Mouse (Mus musculus): ENCODE results near the gene Brms1. TPM values are rescaled to one million over a fixed set of nuclear protein-coding genes. Genes with fewer than 3 reads are reported as not detected.

Brms1 gene
- polyA plus RNA-seq, 1 experiment from 2014 or later = 30.7 TPM

- Histone ChIP-seq H3K27me3 (peaks cover 17% of the 10 kb centered on the region), H3K9me3 (no peaks in the 10 kb centered on the region), H3K4me2 (peak overlapping the region; percentile 83), H3K9ac (no peak overlapping the region), H3K4me1 (replicated peaks) (peaks cover 41% of the 10 kb centered on the region), H3K27ac (replicated peaks) (no peak overlapping the region), H3K4me3 (peak overlapping the region; percentile 6; the same call in 1 of the 2 replicates), H3K36me3 (no peaks in the 10 kb centered on the region)
- no peak for ATAC-seq (ENCODE audit: low FRiP score, low read depth)
- WGBS = 82% methylated on average over 5 of the region's 5 CpGs
Measured at GRCm38 (mm10) chr19:5069486-5069885, 28.3 kb downstream of the Brms1 start.

GRCm38 (mm10) chr19:5069978-5070377 lies 28.8 kb downstream of the Brms1 start:
- peak overlapping the region; percentile 83 for H3K4me2 ChIP-seq
- H3K9ac ChIP-seq = no peak overlapping the region
- ATAC-seq (ENCODE audit: low FRiP score, low read depth) = no peak
- no peaks in the 10 kb centered on the region for H3K9me3 ChIP-seq
- H3K27ac ChIP-seq (replicated peaks) = no peak overlapping the region
- H3K36me3 ChIP-seq = no peaks in the 10 kb centered on the region
- peaks cover 21% of the 10 kb centered on the region for H3K27me3 ChIP-seq
- H3K4me3 ChIP-seq = peak overlapping the region; percentile 6; the same call in 1 of the 2 replicates
- 83% methylated on average over 7 of the region's 7 CpGs for WGBS
- peaks cover 41% of the 10 kb centered on the region for H3K4me1 ChIP-seq (replicated peaks)

GRCm38 (mm10) chr19:5071077-5071476 lies 29.9 kb downstream of the Brms1 start:
- peaks cover 21% of the 10 kb centered on the region for H3K27me3 ChIP-seq
- ATAC-seq (ENCODE audit: low FRiP score, low read depth) = no peak
- H3K27ac ChIP-seq (replicated peaks) = peak overlapping the region; percentile 47; the same call in 1 of the 2 replicates
- WGBS = 9% methylated on average over 11 of the region's 11 CpGs
- peak overlapping the region; percentile 44 for H3K4me3 ChIP-seq
- peaks cover 41% of the 10 kb centered on the region for H3K4me1 ChIP-seq (replicated peaks)
- no peaks in the 10 kb centered on the region for H3K36me3 ChIP-seq
- H3K9ac ChIP-seq = peak overlapping the region; percentile 39
- H3K9me3 ChIP-seq = no peaks in the 10 kb centered on the region
- H3K4me2 ChIP-seq = peak overlapping the region; percentile 83

- under 1% methylated on average over 39 of the region's 40 CpGs for WGBS
- peak; percentile 83 for ATAC-seq (ENCODE audit: low FRiP score, low read depth)
- Histone ChIP-seq H3K9me3 (no peaks in the 10 kb centered on the region), H3K27me3 (peaks cover 18% of the 10 kb centered on the region), H3K36me3 (no peaks in the 10 kb centered on the region), H3K4me2 (peak overlapping the region; percentile 83), H3K4me1 (replicated peaks) (peaks cover 41% of the 10 kb centered on the region), H3K4me3 (peak overlapping the region; percentile 44), H3K9ac (peak overlapping the region; percentile 39), H3K27ac (replicated peaks) (peak overlapping the region; percentile 47; the same call in 1 of the 2 replicates)
Measured at GRCm38 (mm10) chr19:5071545-5072369, 30.6 kb downstream of the Brms1 start.

GRCm38 (mm10) chr19:5072389-5073019 lies 31.4 kb downstream of the Brms1 start:
- Histone ChIP-seq H3K9ac (peak overlapping the region; percentile 39; the same call in 1 of the 2 replicates), H3K9me3 (no peaks in the 10 kb centered on the region), H3K27me3 (peaks cover 13% of the 10 kb centered on the region), H3K4me1 (replicated peaks) (peaks cover 38% of the 10 kb centered on the region), H3K27ac (replicated peaks) (0 out of 2 replicates have a peak overlapping the region, but pooled peaks have one; percentile 0), H3K4me3 (peak overlapping the region; percentile 44), H3K36me3 (no peaks in the 10 kb centered on the region), H3K4me2 (peak overlapping the region; percentile 83)
- WGBS = 2% methylated on average over 20 of the region's 20 CpGs
- ATAC-seq (ENCODE audit: low FRiP score, low read depth) = peak; percentile 5; the same call in 1 of the 2 replicates

- WGBS = 2% methylated on average over 15 of the region's 15 CpGs
- no peak for ATAC-seq (ENCODE audit: low FRiP score, low read depth)
- Histone ChIP-seq H3K9me3 (no peaks in the 10 kb centered on the region), H3K36me3 (no peaks in the 10 kb centered on the region), H3K4me3 (peak overlapping the region; percentile 44), H3K4me2 (peak overlapping the region; percentile 83), H3K4me1 (replicated peaks) (peaks cover 32% of the 10 kb centered on the region), H3K9ac (no peak overlapping the region), H3K27ac (replicated peaks) (0 out of 2 replicates have a peak overlapping the region, but pooled peaks have one; percentile 0), H3K27me3 (peaks cover 13% of the 10 kb centered on the region)
Measured at GRCm38 (mm10) chr19:5073028-5073427, 31.9 kb downstream of the Brms1 start.

GRCm38 (mm10) chr19:5073518-5073917 lies 32.4 kb downstream of the Brms1 start:
- H3K9me3 ChIP-seq = no peaks in the 10 kb centered on the region
- H3K27ac ChIP-seq (replicated peaks) = no peak overlapping the region
- no peak overlapping the region for H3K9ac ChIP-seq
- 49% methylated on average over 5 of the region's 5 CpGs for WGBS
- peaks cover 13% of the 10 kb centered on the region for H3K27me3 ChIP-seq
- H3K4me3 ChIP-seq = no peak overlapping the region
- ATAC-seq (ENCODE audit: low FRiP score, low read depth) = no peak
- H3K4me2 ChIP-seq = no peak overlapping the region
- peaks cover 28% of the 10 kb centered on the region for H3K4me1 ChIP-seq (replicated peaks)
- H3K36me3 ChIP-seq = no peaks in the 10 kb centered on the region

- Histone ChIP-seq H3K9me3 (no peaks in the 10 kb centered on the region), H3K36me3 (peaks cover 7% of the 10 kb centered on the region; the same call in 1 of the 2 replicates), H3K4me2 (no peak overlapping the region), H3K27ac (replicated peaks) (no peak overlapping the region), H3K27me3 (peaks cover 48% of the 10 kb centered on the region), H3K4me1 (replicated peaks) (peaks cover 8% of the 10 kb centered on the region; the same call in 1 of the 2 replicates), H3K9ac (no peak overlapping the region), H3K4me3 (no peak overlapping the region)
- 91% methylated on average over 1 of the region's 1 CpGs for WGBS
- ATAC-seq (ENCODE audit: low FRiP score, low read depth) = no peak
Measured at GRCm38 (mm10) chr19:5079279-5079678, 38.1 kb downstream of the Brms1 start.

- 61% methylated on average over 18 of the region's 18 CpGs for WGBS
Measured at GRCm38 (mm10) chr19:5082005-5082404, 40.9 kb downstream of the Brms1 start.

GRCm38 (mm10) chr19:5082596-5082995 lies 41.4 kb downstream of the Brms1 start:
- peaks cover 55% of the 10 kb centered on the region for H3K27me3 ChIP-seq
- H3K4me3 ChIP-seq = no peak overlapping the region

More at GRCm38 (mm10) chr19:5082005-5082404, 40.9 kb downstream of the Brms1 start:
- Histone ChIP-seq H3K9me3 (no peaks in the 10 kb centered on the region), H3K4me2 (no peak overlapping the region), H3K27me3 (peaks cover 55% of the 10 kb centered on the region), H3K9ac (no peak overlapping the region), H3K4me1 (replicated peaks) (peaks cover 14% of the 10 kb centered on the region), H3K27ac (replicated peaks) (no peak overlapping the region), H3K4me3 (no peak overlapping the region), H3K36me3 (peaks cover 7% of the 10 kb centered on the region; the same call in 1 of the 2 replicates)
- no peak for ATAC-seq (ENCODE audit: low FRiP score, low read depth)

GRCm38 (mm10) chr19:5083961-5084833 lies 43.0 kb downstream of the Brms1 start:
- Histone ChIP-seq H3K27me3 (peaks cover 52% of the 10 kb centered on the region), H3K4me1 (replicated peaks) (peaks cover 28% of the 10 kb centered on the region), H3K4me3 (peak overlapping the region; percentile 70), H3K4me2 (peak overlapping the region; percentile 75), H3K9me3 (no peaks in the 10 kb centered on the region), H3K27ac (replicated peaks) (peak overlapping the region; percentile 10; the same call in 1 of the 2 replicates), H3K36me3 (peaks cover 7% of the 10 kb centered on the region; the same call in 1 of the 2 replicates), H3K9ac (peak overlapping the region; percentile 88)
- WGBS = 60% methylated on average over 3 of the region's 3 CpGs
- no peak for ATAC-seq (ENCODE audit: low FRiP score, low read depth)

More at GRCm38 (mm10) chr19:5082596-5082995, 41.4 kb downstream of the Brms1 start:
- H3K4me1 ChIP-seq (replicated peaks) = peaks cover 20% of the 10 kb centered on the region
- H3K4me2 ChIP-seq = no peak overlapping the region
- no peak overlapping the region for H3K9ac ChIP-seq
- no peak overlapping the region for H3K27ac ChIP-seq (replicated peaks)
- WGBS = 72% methylated on average over 24 of the region's 24 CpGs
- no peak for ATAC-seq (ENCODE audit: low FRiP score, low read depth)
- no peaks in the 10 kb centered on the region for H3K9me3 ChIP-seq
- peaks cover 7% of the 10 kb centered on the region; the same call in 1 of the 2 replicates for H3K36me3 ChIP-seq
